Comparison of ENCODE assay signal across 19 mouse cellular contexts in the genomic region with DNA sequence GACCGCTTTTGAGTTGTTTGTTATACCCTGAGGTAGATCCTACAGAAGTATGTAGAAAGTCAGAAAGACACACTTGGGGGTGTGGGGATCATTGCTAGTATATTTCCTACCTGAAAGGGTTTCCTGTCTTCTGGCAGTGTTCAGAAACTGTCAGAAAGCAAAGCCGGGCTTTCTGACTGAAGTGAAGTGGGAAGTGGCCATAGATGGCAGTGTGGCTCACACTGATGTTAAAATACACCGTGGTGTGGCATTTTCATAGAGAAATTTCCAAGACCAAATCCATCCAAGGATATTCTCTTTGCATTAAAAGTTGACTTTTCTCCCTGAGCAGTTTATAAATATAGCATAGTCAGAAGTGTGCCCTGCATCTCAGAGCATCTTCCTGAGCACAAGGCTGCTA. TPM values are rescaled to one million over a fixed set of nuclear protein-coding genes. Genes with fewer than 3 reads are reported as not detected.
A peak's percentile ranks its signal among the peaks of the same experiment; 100 is the strongest.
DNase-seq lines count a peak whose midpoint lies in the region; ATAC-seq and TF ChIP-seq lines count a peak whose summit lies in the region.
"Had no signal": no experiment of that assay in that cellular context is flagged by ENCODE, and none has a peak within 500 bp of the region (broad histone marks: within the 10 kb centered on the region; RNA-seq: fewer than 3 reads in every experiment).

No protein-coding gene starts in this region.

- no peaks in the 10 kb centered on the region for H3K4me1 ChIP-seq in kidney, postnatal 0 days (replicated peaks; ENCODE audit: insufficient read depth, low read length)
- peaks cover 18% of the 10 kb centered on the region for H3K4me1 ChIP-seq in midbrain, embryonic 16.5 days (ENCODE audit: control insufficient read depth, insufficient read depth, low read length)
- 0 out of 2 replicates have a peak, but pooled peaks cover 6% of the 10 kb centered on the region for H3K4me1 ChIP-seq in midbrain, embryonic 10.5 days
- H3K4me1 ChIP-seq: heart, embryonic 15.5 days had no signal

- no peak for ATAC-seq in kidney, postnatal 0 days (replicated peaks; ENCODE audit: low FRiP score, low read depth)
- ATAC-seq in midbrain, embryonic 16.5 days, result no peak
- ATAC-seq in activated CD4-positive, CD25-positive, alpha-beta regulatory T cell, adult 4 months, result no peak

- H3K36me3 ChIP-seq in kidney, postnatal 0 days (ENCODE audit: insufficient read depth, low read length), result 0 out of 2 replicates have a peak, but pooled peaks cover 3% of the 10 kb centered on the region
- no peaks in the 10 kb centered on the region; the same call in 1 of the 2 replicates for H3K36me3 ChIP-seq in midbrain, embryonic 16.5 days (ENCODE audit: control insufficient read depth, insufficient read depth, low read length)
- peaks cover 5% of the 10 kb centered on the region; the same call in 1 of the 2 replicates for H3K36me3 ChIP-seq in midbrain, embryonic 10.5 days
- H3K36me3 ChIP-seq: heart, embryonic 15.5 days; limb, embryonic 12.5 days had no signal

- no peak for DNase-seq in kidney, postnatal 0 days (ENCODE audit: low spot score)
- DNase-seq in kidney, postnatal 4 days, result no peak
- DNase-seq in midbrain, embryonic 10.5 days (ENCODE audit: low spot score), result no peak
- DNase-seq in brain, adult 2 months (ENCODE audit: low read depth, low spot score), result peak; percentile 39
- no peak for DNase-seq in adrenal gland, postnatal 25 days
- DNase-seq: cerebellum, adult 11 months; cerebellum, postnatal 14 days; embryo, embryonic 11 days; gastrocnemius, postnatal 14 days; kidney, adult 2 months; kidney, postnatal 14 days; layer of hippocampus, adult 9-11 months; retina, postnatal 1 day; right cerebral cortex, postnatal 4 days had no signal

- TF ChIP-seq CTCF in kidney, postnatal 0 days (IDR thresholded peaks at IDR 0.05; ENCODE audit: low read depth), result peak; percentile 34; the same call in 1 of the 2 replicates

- H3K27ac ChIP-seq in kidney, postnatal 0 days, result no peak overlapping the region
- peak overlapping the region; percentile 33; the same call in 1 of the 2 replicates for H3K27ac ChIP-seq in midbrain, embryonic 16.5 days (ENCODE audit: low read length)
- H3K27ac ChIP-seq in midbrain, embryonic 10.5 days (replicated peaks), result no peak overlapping the region
- H3K27ac ChIP-seq: heart, embryonic 15.5 days; limb, embryonic 12.5 days; liver, embryonic 14.5 days had no signal

- no peaks in the 10 kb centered on the region for H3K27me3 ChIP-seq in kidney, postnatal 0 days (ENCODE audit: insufficient read depth, low read length)
- no peaks in the 10 kb centered on the region for H3K27me3 ChIP-seq in midbrain, embryonic 16.5 days (ENCODE audit: control insufficient read depth, insufficient read depth, low read depth, low read length)
- H3K27me3 ChIP-seq in midbrain, embryonic 10.5 days (ENCODE audit: low read depth, poor library complexity, severe bottlenecking), result no peaks in the 10 kb centered on the region
- H3K27me3 ChIP-seq: heart, embryonic 15.5 days; limb, embryonic 12.5 days had no signal

- WGBS in kidney, postnatal 0 days, result 69% methylated on average over 3 of the region's 3 CpGs
- WGBS in midbrain, embryonic 16.5 days, result 63% methylated on average over 3 of the region's 3 CpGs
- WGBS in midbrain, embryonic 10.5 days, result 81% methylated on average over 3 of the region's 3 CpGs

- no peak overlapping the region for H3K9ac ChIP-seq in kidney, postnatal 0 days (ENCODE audit: low read depth, low read length)
- no peak overlapping the region; the same call in 1 of the 2 replicates for H3K9ac ChIP-seq in midbrain, embryonic 16.5 days (ENCODE audit: low read depth, low read length)
- H3K9ac ChIP-seq: heart, embryonic 15.5 days; limb, embryonic 12.5 days; liver, embryonic 14.5 days had no signal

- no peak overlapping the region for H3K4me3 ChIP-seq in kidney, postnatal 0 days (replicated peaks; ENCODE audit: low read depth, low read length)
- no peak overlapping the region for H3K4me3 ChIP-seq in midbrain, embryonic 16.5 days (ENCODE audit: low read depth, low read length)
- no peak overlapping the region for H3K4me3 ChIP-seq in midbrain, embryonic 10.5 days
- H3K4me3 ChIP-seq: heart, embryonic 15.5 days; limb, embryonic 12.5 days had no signal

- no peaks in the 10 kb centered on the region for H3K9me3 ChIP-seq in kidney, postnatal 0 days (replicated peaks; ENCODE audit: low read length)
- H3K9me3 ChIP-seq in midbrain, embryonic 16.5 days (replicated peaks; ENCODE audit: control insufficient read depth, low read length, poor library complexity, severe bottlenecking), result no peaks in the 10 kb centered on the region
- H3K9me3 ChIP-seq in midbrain, embryonic 10.5 days (replicated peaks), result no peaks in the 10 kb centered on the region
- H3K9me3 ChIP-seq: heart, embryonic 15.5 days; limb, embryonic 12.5 days had no signal

- H3K4me2 ChIP-seq in kidney, postnatal 0 days (ENCODE audit: low read length), result no peak overlapping the region
- H3K4me2 ChIP-seq in midbrain, embryonic 16.5 days (ENCODE audit: low read length), result no peak overlapping the region
- H3K4me2 ChIP-seq: heart, embryonic 15.5 days; limb, embryonic 12.5 days had no signal

RNA-seq across cellular contexts. Expression of gene Vti1a, which starts 25.3 kb away (rescaled TPM):
- 22.4 and 24.5 TPM in 2 replicates for polyA plus RNA-seq in kidney, postnatal 0 days (2015; fragmentation: Nextera tagmentation; extraction: Ambion mirVana)
- polyA plus RNA-seq in midbrain, embryonic 16.5 days (2015; fragmentation: Nextera tagmentation; extraction: Ambion mirVana), result 42.1 and 43.6 TPM in 2 replicates
- polyA plus RNA-seq in midbrain, embryonic 10.5 days (2016; fragmentation: Nextera tagmentation; extraction: Ambion mirVana), result 32.7 and 33.0 TPM in 2 replicates
- polyA plus RNA-seq in activated CD4-positive, CD25-positive, alpha-beta regulatory T cell, adult 4 months (2017; shearing (Covaris generic)), result 10 to 100 TPM; 26.1 to 32.2 TPM
- 36.8 and 38.4 TPM in 2 replicates for total RNA-seq in adrenal gland, postnatal 25 days (2021)

RNA-seq across cellular contexts. Expression of gene Zdhhc6, which starts 25.5 kb away (rescaled TPM):
- 79.9 and 92.8 TPM in 2 replicates for polyA plus RNA-seq in kidney, postnatal 0 days (2015; fragmentation: Nextera tagmentation; extraction: Ambion mirVana)
- 64.7 and 71.1 TPM in 2 replicates for polyA plus RNA-seq in midbrain, embryonic 16.5 days (2015; fragmentation: Nextera tagmentation; extraction: Ambion mirVana)
- polyA plus RNA-seq in midbrain, embryonic 10.5 days (2016; fragmentation: Nextera tagmentation; extraction: Ambion mirVana), result 127 and 133 TPM in 2 replicates
- polyA plus RNA-seq in activated CD4-positive, CD25-positive, alpha-beta regulatory T cell, adult 4 months (2017; shearing (Covaris generic)), result 10 to 100 TPM; 64.8 to 66.0 TPM
- 50.3 and 50.9 TPM in 2 replicates for total RNA-seq in adrenal gland, postnatal 25 days (2021)
